Mouse (Mus musculus) liver (tissue): ENCODE data around the gene Olfr1177-ps.

Experiments
- DNase-seq: peaks from one replicate; pipeline ENCODE4 v3.0.0-alpha.2; 2020; ENCODE audit warnings: mixed read lengths

Olfr1177-ps gene

DNA sequence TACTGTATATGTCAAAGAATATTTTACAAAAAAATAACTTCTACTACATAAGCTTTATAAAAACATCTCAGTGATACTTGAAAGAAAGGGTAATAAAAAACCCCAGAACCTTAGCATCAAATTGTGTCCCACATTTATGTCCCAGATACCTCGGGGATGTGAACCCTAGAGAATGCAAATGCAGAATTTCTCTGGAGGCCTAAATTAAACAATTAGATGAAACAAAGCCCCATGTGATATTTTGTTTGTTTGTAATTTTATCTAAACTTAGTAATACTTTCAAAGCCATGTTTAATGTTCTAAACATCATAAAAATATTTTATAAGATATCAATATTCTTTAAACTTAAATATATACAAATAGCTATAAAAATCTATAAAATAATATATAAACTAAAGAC lies at the start of gene Olfr1177-ps:
Gene Olfr1177-ps, minus strand, starts transcription at position 101 of the 400 bp plus-strand sequence.
- no peak for DNase-seq

DNA sequence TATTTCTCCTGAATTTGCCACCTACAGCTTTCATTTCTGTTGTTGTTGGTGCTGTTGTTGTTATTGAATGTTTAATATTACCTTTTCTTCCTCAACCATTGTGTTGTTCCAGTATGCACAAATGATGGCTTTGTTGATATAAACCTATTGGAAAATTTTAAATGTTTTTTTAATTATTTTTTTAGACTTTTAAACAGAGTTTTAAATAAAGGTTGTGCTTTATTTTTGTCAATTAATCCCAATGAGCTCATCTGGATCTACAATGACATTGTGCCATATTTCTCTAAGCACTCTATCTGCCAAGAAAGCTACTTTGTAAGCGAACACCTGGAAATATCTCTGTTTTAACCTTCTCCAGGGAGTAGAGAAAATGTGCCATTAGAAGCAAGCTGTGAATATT lies 40.5 kb upstream of the Olfr1177-ps start, which contains the start of gene Olfr1178:
Gene Olfr1178, plus strand, starts transcription at position 301 of the 400 bp plus-strand sequence.
- no peak for DNase-seq

DNA sequence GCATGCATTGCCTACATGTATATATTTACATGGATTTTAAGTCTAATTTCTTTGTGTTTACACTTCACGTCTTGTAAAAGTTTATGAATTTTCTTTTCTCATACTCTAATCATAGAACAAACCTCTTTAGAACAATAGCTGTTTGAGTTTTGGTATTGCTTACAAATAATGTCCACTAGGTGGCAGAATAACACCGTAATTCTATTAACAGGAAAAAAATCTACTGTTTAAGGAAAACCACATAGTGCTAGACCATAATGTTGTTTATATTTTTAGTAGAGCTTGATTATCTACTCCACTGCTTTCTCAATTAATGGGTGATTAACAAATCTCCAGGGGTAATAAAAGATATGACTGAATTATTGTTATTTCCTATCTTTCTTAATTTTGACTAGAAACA lies 10.0 kb upstream of the Olfr1177-ps start:
- DNase-seq: no peak

DNA sequence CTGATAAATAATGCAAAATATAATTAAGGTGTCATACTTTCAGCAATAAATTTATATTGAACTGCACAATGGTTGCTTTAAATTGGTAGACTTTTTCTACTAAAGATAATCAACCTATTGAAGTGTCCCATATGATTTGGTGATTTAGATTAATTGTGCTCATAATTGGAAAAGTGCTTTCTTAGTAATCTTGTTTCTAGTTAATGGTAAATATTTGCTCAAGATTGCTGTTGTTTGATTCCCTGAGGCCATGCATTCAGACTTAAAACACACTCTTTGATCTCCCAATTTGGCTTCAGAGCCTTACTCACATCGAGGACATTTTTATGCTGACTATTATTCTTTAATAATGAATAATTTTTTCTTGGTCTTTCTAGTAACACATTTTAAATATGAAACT lies 9.9 kb downstream of the Olfr1177-ps start, which contains the start of gene Olfr1176:
Gene Olfr1176, plus strand, starts transcription at position 301 of the 400 bp plus-strand sequence.
- no peak for DNase-seq

DNA sequence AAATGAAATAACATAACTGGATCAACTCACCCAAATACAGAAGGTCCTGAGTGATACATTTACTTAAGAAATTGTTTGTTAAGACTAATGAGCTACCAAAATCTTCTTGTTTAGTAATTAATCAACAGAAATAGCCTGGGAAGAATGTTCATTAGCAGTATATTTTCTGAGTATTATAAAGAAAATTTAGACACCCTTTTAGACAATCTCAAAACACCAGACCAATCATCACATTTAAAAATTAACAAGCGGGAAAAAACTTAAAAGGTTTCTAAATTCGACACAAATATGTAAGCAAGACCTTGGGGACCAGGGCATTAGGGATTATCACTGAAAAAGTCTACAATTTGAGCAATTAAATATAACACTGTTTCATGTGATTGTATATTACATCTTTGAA lies 19.2 kb downstream of the Olfr1177-ps start, which contains the start of gene Olfr1175-ps:
Gene Olfr1175-ps, minus strand, starts transcription at position 101 of the 400 bp plus-strand sequence.
- no peak for DNase-seq

DNA sequence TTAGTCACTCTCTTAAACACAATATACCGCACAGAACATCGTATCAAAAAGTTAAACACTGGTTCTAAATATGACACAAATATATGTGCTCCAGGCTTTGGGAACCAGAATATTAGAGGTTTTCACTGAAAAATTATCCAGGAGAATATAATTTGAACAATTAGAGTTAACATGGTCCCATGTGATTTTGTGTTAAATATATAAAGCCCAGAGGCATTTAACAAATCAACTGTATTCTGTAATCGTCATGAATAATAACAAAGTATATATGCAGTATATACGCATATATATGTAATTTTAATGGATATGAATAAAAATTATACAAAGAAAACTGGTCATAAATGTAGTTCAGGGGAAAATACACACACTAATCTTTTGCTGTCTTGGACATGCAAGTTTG lies 31.3 kb downstream of the Olfr1177-ps start, which contains the start of gene Olfr1174-ps:
Gene Olfr1174-ps, minus strand, starts transcription at position 101 of the 400 bp plus-strand sequence.
- DNase-seq: no peak
